Mouse (Mus musculus): ENCODE data around the gene Cdc42bpg. TPM values are rescaled to one million over a fixed set of nuclear protein-coding genes. Genes with fewer than 3 reads are reported as not detected.

Gene Cdc42bpg
- total RNA-seq, 2 experiments from 2014 or later: 4.2 to 4.8 TPM

Small RNA genes within 50 kb of the gene (microRNA-seq; reads per million reads assigned to microRNA genes)
- gene Mir192 (13.9 to 17.5 reads per million in 2 experiments), gene Mir194-2 (26.4 to 30.3 reads per million in 2 experiments), gene Mir6989 (4.2 to 7.2 reads per million in 2 experiments)

Other genes starting within 250 kb of the Cdc42bpg start
- 10 to 100 TPM; 42.5 to 51.3 TPM for gene Mrpl49, start 248.7 kb upstream of the Cdc42bpg start, total RNA-seq (2021)
- gene Fau, start 248.6 kb upstream of the Cdc42bpg start, total RNA-seq (2021): 100 to 1,000 TPM; 717 to 762 TPM
- gene Znhit2, start 245.3 kb upstream of the Cdc42bpg start, total RNA-seq (2021): 10 to 100 TPM; 32.2 to 35.0 TPM
- gene Tm7sf2, start 238.1 kb upstream of the Cdc42bpg start, total RNA-seq (2021): 10 to 100 TPM; 25.1 to 25.2 TPM
- 10 to 100 TPM; 78.5 to 94.4 TPM for gene Vps51, start 229.2 kb upstream of the Cdc42bpg start, total RNA-seq (2021)
- gene Tmem262, start 226.4 kb upstream of the Cdc42bpg start, total RNA-seq (2021): not detected
- gene Gm28374, start 224.2 kb upstream of the Cdc42bpg start, total RNA-seq (2021): under 1 TPM; 0.54 to 0.60 TPM
- 10 to 100 TPM; 38.6 to 42.1 TPM for gene Zfpl1, start 221.5 kb upstream of the Cdc42bpg start, total RNA-seq (2021)
- under 1 TPM in 1 of 2 experiments, not detected in 1; 0.26 TPM for gene Cdca5, start 221.5 kb upstream of the Cdc42bpg start, total RNA-seq (2021)
- not detected for gene AC131692.1, start 212.0 kb upstream of the Cdc42bpg start, total RNA-seq (2021)
- under 1 TPM; 0.14 to 0.21 TPM for gene Naaladl1, start 200.7 kb upstream of the Cdc42bpg start, total RNA-seq (2021)
- gene Sac3d1, start 187.8 kb upstream of the Cdc42bpg start, total RNA-seq (2021): 10 to 100 TPM; 17.8 to 19.0 TPM
- gene Snx15, start 178.2 kb upstream of the Cdc42bpg start, total RNA-seq (2021): 10 to 100 TPM; 41.6 to 44.8 TPM
- gene Batf2, start 165.5 kb upstream of the Cdc42bpg start, total RNA-seq (2021): 1 to 10 TPM in 1 of 2 experiments, under 1 TPM in 1; 0.51 to 1.2 TPM
- 10 to 100 TPM; 82.9 to 92.9 TPM for gene Arl2, start 164.9 kb upstream of the Cdc42bpg start, total RNA-seq (2021)
- under 1 TPM in 1 of 2 experiments, not detected in 1; 0.37 TPM for gene Majin, start 122.1 kb upstream of the Cdc42bpg start, total RNA-seq (2021)
- not detected for gene Gpha2, start 80.1 kb upstream of the Cdc42bpg start, total RNA-seq (2021)
- gene Ppp2r5b, start 70.6 kb upstream of the Cdc42bpg start, total RNA-seq (2021): 100 to 1,000 TPM; 152 to 158 TPM
- 10 to 100 TPM; 31.5 to 33.9 TPM for gene Atg2a, start 64.8 kb upstream of the Cdc42bpg start, total RNA-seq (2021)
- 10 to 100 TPM; 36.8 to 39.0 TPM for gene Ehd1, start 29.7 kb upstream of the Cdc42bpg start, total RNA-seq (2021)
- gene Men1, start 28.5 kb downstream of the Cdc42bpg start, total RNA-seq (2021): 10 to 100 TPM; 62.4 to 74.5 TPM
- gene Map4k2, start 34.7 kb downstream of the Cdc42bpg start, total RNA-seq (2021): 100 to 1,000 TPM in 1 of 2 experiments, 10 to 100 TPM in 1; 92.9 to 100 TPM
- 100 to 1,000 TPM; 188 to 211 TPM for gene Sf1, start 57.2 kb downstream of the Cdc42bpg start, total RNA-seq (2021)
- 10 to 100 TPM; 32.6 to 37.9 TPM for gene Pygm, start 77.9 kb downstream of the Cdc42bpg start, total RNA-seq (2021)
- 10 to 100 TPM; 68.2 to 84.7 TPM for gene Rasgrp2, start 92.9 kb downstream of the Cdc42bpg start, total RNA-seq (2021)
- 100 to 1,000 TPM; 549 to 568 TPM for gene Nrxn2, start 112.3 kb downstream of the Cdc42bpg start, total RNA-seq (2021)
- not detected for gene Slc22a12, start 236.6 kb downstream of the Cdc42bpg start, total RNA-seq (2021)

All from left cerebral cortex, adult 18-20 months (tissue).